Mouse (Mus musculus): ENCODE results near the gene Tmem117. TPM values are rescaled to one million over a fixed set of nuclear protein-coding genes. Genes with fewer than 3 reads are reported as not detected.

The Tmem117 gene
- polyA plus RNA-seq, 1 experiment = 0.42 TPM

DNA sequence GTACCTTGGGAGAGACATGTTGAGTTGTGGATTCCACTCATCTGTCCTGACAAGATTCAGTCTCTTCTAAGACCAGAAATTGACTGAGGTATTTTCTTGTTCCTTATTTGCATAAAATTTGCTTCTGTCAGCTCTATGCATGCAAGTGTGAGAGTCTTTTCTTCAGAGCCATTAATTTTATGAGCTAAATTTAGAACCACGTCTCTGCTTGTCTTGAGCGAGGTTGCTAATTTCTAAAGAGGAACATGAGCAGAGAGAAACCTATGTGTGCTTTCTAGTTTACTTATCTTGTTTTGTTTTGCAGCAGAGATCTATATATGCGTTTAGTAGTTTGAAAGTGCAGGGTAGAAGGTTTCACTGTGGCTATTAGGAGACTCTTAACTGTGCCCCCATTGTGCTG, 26.6 kb upstream of the Tmem117 start:
- WGBS = 33% methylated on average over 3 of the region's 3 CpGs

GRCm38 (mm10) chr15:94607768-94608167, 21.3 kb upstream of the Tmem117 start:
- H3K4me3 ChIP-seq (ENCODE audit: control insufficient read depth, insufficient read depth, low read length) = no peak overlapping the region
- H3K27ac ChIP-seq (ENCODE audit: control insufficient read depth, insufficient read depth, low read length) = no peak overlapping the region
- DNase-seq = no peak
- TF ChIP-seq CTCF (IDR thresholded peaks at IDR 0.05; ENCODE audit: borderline replicate concordance, control insufficient read depth, extremely low read depth, insufficient read depth, low read length, poor library complexity) = no peak
- no peak for TF ChIP-seq POLR2A (IDR thresholded peaks at IDR 0.05; ENCODE audit: control insufficient read depth, extremely low read depth, insufficient read depth, low read length, poor library complexity)
- H3K36me3 ChIP-seq (ENCODE audit: control insufficient read depth, insufficient read depth, low read length) = no peaks in the 10 kb centered on the region
- WGBS = 98% methylated on average over 8 of the region's 8 CpGs
- H3K4me1 ChIP-seq (replicated peaks; ENCODE audit: control insufficient read depth, insufficient read depth, low read length) = no peaks in the 10 kb centered on the region
- H3K27me3 ChIP-seq (ENCODE audit: control insufficient read depth, insufficient read depth, low read length) = no peaks in the 10 kb centered on the region

More for the DNA sequence above, 26.6 kb upstream of the Tmem117 start:
- Histone ChIP-seq H3K4me3 (ENCODE audit: control insufficient read depth, insufficient read depth, low read length) (no peak overlapping the region), H3K27ac (ENCODE audit: control insufficient read depth, insufficient read depth, low read length) (no peak overlapping the region), H3K27me3 (ENCODE audit: control insufficient read depth, insufficient read depth, low read length) (no peaks in the 10 kb centered on the region), H3K36me3 (ENCODE audit: control insufficient read depth, insufficient read depth, low read length) (no peaks in the 10 kb centered on the region), H3K4me1 (replicated peaks; ENCODE audit: control insufficient read depth, insufficient read depth, low read length) (no peaks in the 10 kb centered on the region)
- no peak for DNase-seq
- no peak for TF ChIP-seq CTCF (IDR thresholded peaks at IDR 0.05; ENCODE audit: borderline replicate concordance, control insufficient read depth, extremely low read depth, insufficient read depth, low read length, poor library complexity)
- TF ChIP-seq POLR2A (IDR thresholded peaks at IDR 0.05; ENCODE audit: control insufficient read depth, extremely low read depth, insufficient read depth, low read length, poor library complexity) = no peak

DNA sequence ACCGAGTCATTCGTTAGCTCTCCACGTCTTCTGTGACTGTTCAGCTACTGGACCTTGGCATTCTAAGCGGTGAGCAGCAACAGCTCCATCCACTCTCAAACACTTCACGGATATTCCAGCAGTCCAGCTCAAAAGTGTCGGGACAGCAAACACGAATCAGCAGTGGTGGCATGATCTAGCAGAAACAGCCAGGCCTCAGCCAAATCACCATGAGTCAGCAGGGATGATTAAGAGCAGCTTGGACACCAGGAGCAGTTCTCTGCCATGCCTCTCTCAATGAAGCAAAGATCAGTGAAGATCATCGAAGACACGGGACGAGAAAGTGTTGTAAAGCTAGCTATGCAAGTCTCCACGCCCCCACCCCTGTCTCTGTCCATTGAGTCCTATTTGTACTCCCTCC, 13.0 kb upstream of the Tmem117 start:
- no peaks in the 10 kb centered on the region for H3K27me3 ChIP-seq (ENCODE audit: control insufficient read depth, insufficient read depth, low read length)
- no peak for TF ChIP-seq CTCF (IDR thresholded peaks at IDR 0.05; ENCODE audit: borderline replicate concordance, control insufficient read depth, extremely low read depth, insufficient read depth, low read length, poor library complexity)
- no peak for TF ChIP-seq POLR2A (IDR thresholded peaks at IDR 0.05; ENCODE audit: control insufficient read depth, extremely low read depth, insufficient read depth, low read length, poor library complexity)
- H3K36me3 ChIP-seq (ENCODE audit: control insufficient read depth, insufficient read depth, low read length) = no peaks in the 10 kb centered on the region
- DNase-seq = no peak
- H3K27ac ChIP-seq (ENCODE audit: control insufficient read depth, insufficient read depth, low read length) = no peak overlapping the region
- H3K4me1 ChIP-seq (replicated peaks; ENCODE audit: control insufficient read depth, insufficient read depth, low read length) = no peaks in the 10 kb centered on the region
- no peak overlapping the region for H3K4me3 ChIP-seq (ENCODE audit: control insufficient read depth, insufficient read depth, low read length)
- 94% methylated on average over 11 of the region's 11 CpGs for WGBS

GRCm38 (mm10) chr15:94620909-94621308, 8.1 kb upstream of the Tmem117 start:
- TF ChIP-seq CTCF (IDR thresholded peaks at IDR 0.05; ENCODE audit: borderline replicate concordance, control insufficient read depth, extremely low read depth, insufficient read depth, low read length, poor library complexity) (no peak), POLR2A (IDR thresholded peaks at IDR 0.05; ENCODE audit: control insufficient read depth, extremely low read depth, insufficient read depth, low read length, poor library complexity) (no peak)
- no peak overlapping the region for H3K4me3 ChIP-seq (ENCODE audit: control insufficient read depth, insufficient read depth, low read length)
- DNase-seq = no peak
- no peaks in the 10 kb centered on the region for H3K27me3 ChIP-seq (ENCODE audit: control insufficient read depth, insufficient read depth, low read length)
- no peaks in the 10 kb centered on the region for H3K4me1 ChIP-seq (replicated peaks; ENCODE audit: control insufficient read depth, insufficient read depth, low read length)
- H3K27ac ChIP-seq (ENCODE audit: control insufficient read depth, insufficient read depth, low read length) = no peak overlapping the region
- H3K36me3 ChIP-seq (ENCODE audit: control insufficient read depth, insufficient read depth, low read length) = no peaks in the 10 kb centered on the region

- Histone ChIP-seq H3K4me1 (replicated peaks; ENCODE audit: control insufficient read depth, insufficient read depth, low read length) (no peaks in the 10 kb centered on the region), H3K4me3 (ENCODE audit: control insufficient read depth, insufficient read depth, low read length) (no peak overlapping the region), H3K27ac (ENCODE audit: control insufficient read depth, insufficient read depth, low read length) (no peak overlapping the region), H3K36me3 (ENCODE audit: control insufficient read depth, insufficient read depth, low read length) (no peaks in the 10 kb centered on the region), H3K27me3 (ENCODE audit: control insufficient read depth, insufficient read depth, low read length) (peaks cover 3% of the 10 kb centered on the region; the same call in 1 of the 2 replicates)
- 64% methylated on average over 2 of the region's 2 CpGs for WGBS
- no peak for DNase-seq
- TF ChIP-seq CTCF (IDR thresholded peaks at IDR 0.05; ENCODE audit: borderline replicate concordance, control insufficient read depth, extremely low read depth, insufficient read depth, low read length, poor library complexity) = no peak
- TF ChIP-seq POLR2A (IDR thresholded peaks at IDR 0.05; ENCODE audit: control insufficient read depth, extremely low read depth, insufficient read depth, low read length, poor library complexity) = no peak
These were observed 586 bp upstream of the Tmem117 start for GRCm38 (mm10) chr15:94628463-94628829.

- no peak for DNase-seq
- Histone ChIP-seq H3K4me1 (replicated peaks; ENCODE audit: control insufficient read depth, insufficient read depth, low read length) (no peaks in the 10 kb centered on the region), H3K27ac (ENCODE audit: control insufficient read depth, insufficient read depth, low read length) (no peak overlapping the region), H3K4me3 (ENCODE audit: control insufficient read depth, insufficient read depth, low read length) (no peak overlapping the region), H3K27me3 (ENCODE audit: control insufficient read depth, insufficient read depth, low read length) (peaks cover 3% of the 10 kb centered on the region; the same call in 1 of the 2 replicates), H3K36me3 (ENCODE audit: control insufficient read depth, insufficient read depth, low read length) (no peaks in the 10 kb centered on the region)
- WGBS = 84% methylated on average over 4 of the region's 4 CpGs
- TF ChIP-seq CTCF (IDR thresholded peaks at IDR 0.05; ENCODE audit: borderline replicate concordance, control insufficient read depth, extremely low read depth, insufficient read depth, low read length, poor library complexity) = no peak
- no peak for TF ChIP-seq POLR2A (IDR thresholded peaks at IDR 0.05; ENCODE audit: control insufficient read depth, extremely low read depth, insufficient read depth, low read length, poor library complexity)
These were observed 1.5 kb downstream of the Tmem117 start for GRCm38 (mm10) chr15:94630553-94630952.

DNA sequence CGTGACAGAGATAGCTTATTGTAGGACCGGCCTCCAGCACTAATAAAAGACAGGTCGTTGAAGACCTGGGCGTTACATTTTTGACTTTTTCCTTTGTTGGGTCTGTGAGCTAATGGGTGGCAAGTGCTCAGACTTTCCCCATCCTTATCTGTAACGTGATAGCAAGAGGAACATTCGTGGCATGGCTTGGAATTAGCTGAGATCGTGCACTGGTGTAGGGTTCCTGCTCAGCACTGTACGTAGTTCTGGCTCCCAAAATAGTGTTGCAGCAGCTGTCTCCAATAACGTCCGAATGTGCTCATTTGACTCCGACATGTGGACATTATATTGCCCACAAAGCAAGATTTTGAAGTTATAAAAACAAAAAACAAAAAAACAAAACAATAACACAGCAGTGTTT, 5.5 kb downstream of the Tmem117 start:
- Histone ChIP-seq H3K27ac (ENCODE audit: control insufficient read depth, insufficient read depth, low read length) (no peak overlapping the region), H3K4me1 (replicated peaks; ENCODE audit: control insufficient read depth, insufficient read depth, low read length) (no peaks in the 10 kb centered on the region), H3K36me3 (ENCODE audit: control insufficient read depth, insufficient read depth, low read length) (no peaks in the 10 kb centered on the region), H3K4me3 (ENCODE audit: control insufficient read depth, insufficient read depth, low read length) (no peak overlapping the region), H3K27me3 (ENCODE audit: control insufficient read depth, insufficient read depth, low read length) (no peaks in the 10 kb centered on the region; the same call in 1 of the 2 replicates)
- no peak for DNase-seq
- 89% methylated on average over 11 of the region's 11 CpGs for WGBS
- TF ChIP-seq POLR2A (IDR thresholded peaks at IDR 0.05; ENCODE audit: control insufficient read depth, extremely low read depth, insufficient read depth, low read length, poor library complexity) (no peak), CTCF (IDR thresholded peaks at IDR 0.05; ENCODE audit: borderline replicate concordance, control insufficient read depth, extremely low read depth, insufficient read depth, low read length, poor library complexity) (no peak)
